Mouse (Mus musculus): ENCODE data around the gene Mios. TPM values are rescaled to one million over a fixed set of nuclear protein-coding genes. Genes with fewer than 3 reads are reported as not detected.

The Mios gene
- polyA plus RNA-seq, 1 experiment from 2014 or later = 25.5 TPM

- Histone ChIP-seq H3K4me2 (replicated peaks) (peak overlapping the region; percentile 56), H3K4me3 (peak overlapping the region; percentile 4; the same call in 1 of the 2 replicates), H3K27ac (replicated peaks) (no peak overlapping the region), H3K27me3 (no peaks in the 10 kb centered on the region), H3K36me3 (0 out of 2 replicates have a peak, but pooled peaks cover 9% of the 10 kb centered on the region), H3K9me3 (no peaks in the 10 kb centered on the region), H3K9ac (replicated peaks) (no peak overlapping the region), H3K4me1 (peaks cover 11% of the 10 kb centered on the region)
- 88% methylated on average over 3 of the region's 3 CpGs for WGBS
- no peak for ATAC-seq (replicated peaks)
Measured at GRCm38 (mm10) chr6:8210661-8211060, 1.6 kb downstream of the Mios start.

GRCm38 (mm10) chr6:8227035-8227434, 18.0 kb downstream of the Mios start:
- 85% methylated on average over 3 of the region's 3 CpGs for WGBS
- 0 out of 2 replicates have a peak, but pooled peaks have one; percentile 63 for ATAC-seq (replicated peaks)
- H3K4me3 ChIP-seq = no peak overlapping the region

GRCm38 (mm10) chr6:8228596-8228995, 19.6 kb downstream of the Mios start:
- H3K9me3 ChIP-seq = no peaks in the 10 kb centered on the region
- no peak overlapping the region for H3K4me2 ChIP-seq (replicated peaks)
- no peak overlapping the region for H3K27ac ChIP-seq (replicated peaks)
- H3K36me3 ChIP-seq = peaks cover 20% of the 10 kb centered on the region
- no peak overlapping the region for H3K9ac ChIP-seq (replicated peaks)
- ATAC-seq (replicated peaks) = no peak
- H3K27me3 ChIP-seq = no peaks in the 10 kb centered on the region
- no peak overlapping the region for H3K4me3 ChIP-seq
- no peaks in the 10 kb centered on the region for H3K4me1 ChIP-seq
- 91% methylated on average over 3 of the region's 3 CpGs for WGBS

More at GRCm38 (mm10) chr6:8227035-8227434, 18.0 kb downstream of the Mios start:
- no peak overlapping the region for H3K9ac ChIP-seq (replicated peaks)
- H3K27me3 ChIP-seq = no peaks in the 10 kb centered on the region
- no peaks in the 10 kb centered on the region for H3K4me1 ChIP-seq
- peaks cover 18% of the 10 kb centered on the region for H3K36me3 ChIP-seq
- H3K27ac ChIP-seq (replicated peaks) = no peak overlapping the region
- H3K9me3 ChIP-seq = no peaks in the 10 kb centered on the region
- no peak overlapping the region for H3K4me2 ChIP-seq (replicated peaks)

GRCm38 (mm10) chr6:8258316-8258715, 49.3 kb downstream of the Mios start:
- Histone ChIP-seq H3K4me1 (peaks cover 21% of the 10 kb centered on the region), H3K4me2 (replicated peaks) (peak overlapping the region; percentile 52), H3K36me3 (peaks cover 8% of the 10 kb centered on the region), H3K9ac (replicated peaks) (peak overlapping the region; percentile 69), H3K27ac (replicated peaks) (peak overlapping the region; percentile 85), H3K9me3 (no peaks in the 10 kb centered on the region), H3K4me3 (peak overlapping the region; percentile 65), H3K27me3 (no peaks in the 10 kb centered on the region)
- no peak for ATAC-seq (replicated peaks)
- 7% methylated on average over 6 of the region's 6 CpGs for WGBS

GRCm38 (mm10) chr6:8259004-8259666, 50.1 kb downstream of the Mios start, which contains the start of the genes Rpa3, Umad1 and Gm45062:
Gene Rpa3, minus strand, starts transcription at chr6:8259173.
Gene Umad1, plus strand, starts transcription at chr6:8259288.
Gene Gm45062, plus strand, starts transcription at chr6:8259450.
- H3K9me3 ChIP-seq = no peaks in the 10 kb centered on the region
- H3K4me1 ChIP-seq = peaks cover 21% of the 10 kb centered on the region
- H3K4me3 ChIP-seq = peak within 1 kb of the TSS; percentile 65
- WGBS = under 1% methylated on average over 64 of the region's 64 CpGs
- H3K4me2 ChIP-seq (replicated peaks) = peak within 1 kb of the TSS; percentile 91
- ATAC-seq (replicated peaks) = peak; percentile 100
- H3K27me3 ChIP-seq = no peaks in the 10 kb centered on the region
- peaks cover 2% of the 10 kb centered on the region for H3K36me3 ChIP-seq
- H3K27ac ChIP-seq (replicated peaks) = peak within 1 kb of the TSS; percentile 85
- peak within 1 kb of the TSS; percentile 70 for H3K9ac ChIP-seq (replicated peaks)

- Histone ChIP-seq H3K4me3 (peak overlapping the region; percentile 65), H3K9me3 (no peaks in the 10 kb centered on the region), H3K27ac (replicated peaks) (peak overlapping the region; percentile 78), H3K36me3 (no peaks in the 10 kb centered on the region; the same call in 1 of the 2 replicates), H3K9ac (replicated peaks) (peak overlapping the region; percentile 70), H3K4me1 (peaks cover 21% of the 10 kb centered on the region), H3K4me2 (replicated peaks) (peak overlapping the region; percentile 91), H3K27me3 (no peaks in the 10 kb centered on the region)
- ATAC-seq (replicated peaks) = no peak
- 0% methylated on average over 8 of the region's 8 CpGs for WGBS
Measured at GRCm38 (mm10) chr6:8259667-8260044, 50.6 kb downstream of the Mios start.

- ATAC-seq (replicated peaks) = no peak
- no peaks in the 10 kb centered on the region for H3K36me3 ChIP-seq
- 87% methylated on average over 3 of the region's 3 CpGs for WGBS
- no peak overlapping the region for H3K4me3 ChIP-seq
- H3K27me3 ChIP-seq = no peaks in the 10 kb centered on the region
- no peaks in the 10 kb centered on the region for H3K9me3 ChIP-seq
- H3K4me2 ChIP-seq (replicated peaks) = no peak overlapping the region
- H3K4me1 ChIP-seq = no peaks in the 10 kb centered on the region
- no peak overlapping the region for H3K27ac ChIP-seq (replicated peaks)
- H3K9ac ChIP-seq (replicated peaks) = no peak overlapping the region
Measured at GRCm38 (mm10) chr6:8271047-8271446, 62.0 kb downstream of the Mios start.

- WGBS = 31% methylated on average over 6 of the region's 6 CpGs
Measured at GRCm38 (mm10) chr6:8274387-8275054, 65.5 kb downstream of the Mios start.

GRCm38 (mm10) chr6:8275098-8275497, 66.1 kb downstream of the Mios start:
- Histone ChIP-seq H3K4me3 (no peak overlapping the region), H3K4me1 (no peaks in the 10 kb centered on the region), H3K4me2 (replicated peaks) (no peak overlapping the region), H3K36me3 (no peaks in the 10 kb centered on the region), H3K27ac (replicated peaks) (no peak overlapping the region), H3K9ac (replicated peaks) (no peak overlapping the region), H3K27me3 (no peaks in the 10 kb centered on the region), H3K9me3 (no peaks in the 10 kb centered on the region)
- 3% methylated on average over 1 of the region's 1 CpGs for WGBS
- ATAC-seq (replicated peaks) = peak; percentile 79

More at GRCm38 (mm10) chr6:8274387-8275054, 65.5 kb downstream of the Mios start:
- H3K27me3 ChIP-seq = no peaks in the 10 kb centered on the region
- H3K4me1 ChIP-seq = no peaks in the 10 kb centered on the region
- H3K9ac ChIP-seq (replicated peaks) = no peak overlapping the region
- ATAC-seq (replicated peaks) = peak; percentile 61
- no peak overlapping the region for H3K4me3 ChIP-seq
- H3K36me3 ChIP-seq = no peaks in the 10 kb centered on the region
- H3K9me3 ChIP-seq = no peaks in the 10 kb centered on the region
- H3K4me2 ChIP-seq (replicated peaks) = no peak overlapping the region
- H3K27ac ChIP-seq (replicated peaks) = no peak overlapping the region

GRCm38 (mm10) chr6:8276431-8276830, 67.4 kb downstream of the Mios start:
- no peak for ATAC-seq (replicated peaks)
- Histone ChIP-seq H3K36me3 (no peaks in the 10 kb centered on the region; the same call in 1 of the 2 replicates), H3K4me2 (replicated peaks) (no peak overlapping the region), H3K4me1 (no peaks in the 10 kb centered on the region), H3K9ac (replicated peaks) (no peak overlapping the region), H3K4me3 (no peak overlapping the region), H3K27me3 (no peaks in the 10 kb centered on the region), H3K27ac (replicated peaks) (no peak overlapping the region), H3K9me3 (no peaks in the 10 kb centered on the region)
- WGBS = 86% methylated on average over 4 of the region's 4 CpGs

GRCm38 (mm10) chr6:8278426-8279002, 69.5 kb downstream of the Mios start:
- H3K36me3 ChIP-seq = no peaks in the 10 kb centered on the region; the same call in 1 of the 2 replicates
- H3K4me1 ChIP-seq = no peaks in the 10 kb centered on the region
- H3K27me3 ChIP-seq = no peaks in the 10 kb centered on the region
- H3K9me3 ChIP-seq = no peaks in the 10 kb centered on the region
- H3K9ac ChIP-seq (replicated peaks) = no peak overlapping the region
- no peak overlapping the region for H3K27ac ChIP-seq (replicated peaks)
- H3K4me3 ChIP-seq = no peak overlapping the region
- H3K4me2 ChIP-seq (replicated peaks) = no peak overlapping the region
- ATAC-seq (replicated peaks) = no peak
- WGBS = 73% methylated on average over 5 of the region's 5 CpGs

- no peak overlapping the region for H3K9ac ChIP-seq (replicated peaks)
- no peak for ATAC-seq (replicated peaks)
- no peaks in the 10 kb centered on the region for H3K27me3 ChIP-seq
- H3K36me3 ChIP-seq = no peaks in the 10 kb centered on the region; the same call in 1 of the 2 replicates
- no peak overlapping the region for H3K27ac ChIP-seq (replicated peaks)
- H3K4me1 ChIP-seq = no peaks in the 10 kb centered on the region
- WGBS = 73% methylated on average over 4 of the region's 4 CpGs
- H3K4me2 ChIP-seq (replicated peaks) = no peak overlapping the region
- no peaks in the 10 kb centered on the region for H3K9me3 ChIP-seq
- H3K4me3 ChIP-seq = no peak overlapping the region
Measured at GRCm38 (mm10) chr6:8283255-8283654, 74.2 kb downstream of the Mios start.

Data from forebrain, embryonic 15.5 days (tissue).